Mouse (Mus musculus) cerebellum, postnatal 14 days (tissue): ENCODE data around the gene Tbx19.

Experiments
- DNase-seq, 2 experiments: peaks; one replicate each; pipeline ENCODE4 v3.0.0; 2021; ENCODE audit warnings: mixed read lengths in 2 of 2

The Tbx19 gene

DNA sequence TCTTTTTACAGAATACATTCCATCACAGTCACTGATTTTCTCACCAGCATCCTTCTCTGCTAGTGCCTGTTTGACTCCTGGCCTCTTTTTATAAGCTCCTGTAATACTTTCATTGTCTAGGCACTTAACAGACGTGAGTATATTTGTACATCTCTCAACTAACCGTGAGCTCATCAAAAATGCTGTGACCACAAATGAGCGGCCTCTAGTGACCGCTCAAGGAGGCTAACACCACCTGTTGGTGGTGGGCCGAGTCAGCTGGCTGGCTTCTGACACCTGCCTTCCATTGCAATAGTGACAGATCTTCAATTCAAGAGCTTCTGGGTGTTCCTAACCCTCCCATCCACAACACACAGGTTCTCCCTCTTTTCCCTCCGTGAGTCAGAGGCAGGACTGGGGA lies 22.8 kb upstream of the Tbx19 start:
- no peak for DNase-seq

DNA sequence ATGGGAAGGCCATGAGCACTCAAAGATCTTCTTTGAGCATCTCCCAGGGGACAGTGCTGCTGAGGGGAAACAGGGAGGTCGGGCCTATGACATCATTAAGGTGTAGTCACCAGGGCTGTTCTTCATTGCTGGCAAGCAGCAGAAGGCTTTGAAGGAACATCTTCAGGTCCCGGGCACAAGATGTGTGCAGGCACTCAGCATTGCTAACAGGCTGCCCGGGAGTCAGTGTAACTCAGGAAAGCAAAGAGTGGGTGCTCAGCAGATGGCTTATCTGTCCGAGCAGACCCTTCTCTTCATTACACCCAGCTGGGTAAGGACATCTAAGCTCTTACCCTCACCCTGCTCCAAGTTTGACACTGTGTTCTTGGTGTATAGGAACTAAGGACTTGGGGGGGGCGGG lies 18.7 kb upstream of the Tbx19 start:
- no peak for DNase-seq

DNA sequence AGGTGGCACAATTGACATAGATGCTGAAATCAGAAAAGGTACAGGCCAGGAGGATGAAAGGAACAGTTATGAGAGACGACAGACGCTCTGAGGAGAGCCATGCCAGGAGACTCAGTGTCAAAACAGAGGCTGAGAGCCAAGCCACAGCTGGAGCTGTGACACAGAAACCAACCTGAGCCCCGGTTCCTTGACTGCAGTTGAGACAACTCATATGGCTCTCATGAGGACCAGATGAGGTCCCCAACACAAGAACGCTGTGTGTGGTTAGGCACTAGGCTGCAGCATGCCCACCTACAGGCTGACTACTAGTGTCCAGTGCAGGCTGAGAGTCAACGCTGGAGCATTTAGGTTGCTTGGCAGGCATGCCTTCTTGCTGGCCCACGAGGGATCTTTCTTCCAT lies 17.5 kb upstream of the Tbx19 start:
- DNase-seq = peak in 1 of 2 experiments; percentile 24

DNA sequence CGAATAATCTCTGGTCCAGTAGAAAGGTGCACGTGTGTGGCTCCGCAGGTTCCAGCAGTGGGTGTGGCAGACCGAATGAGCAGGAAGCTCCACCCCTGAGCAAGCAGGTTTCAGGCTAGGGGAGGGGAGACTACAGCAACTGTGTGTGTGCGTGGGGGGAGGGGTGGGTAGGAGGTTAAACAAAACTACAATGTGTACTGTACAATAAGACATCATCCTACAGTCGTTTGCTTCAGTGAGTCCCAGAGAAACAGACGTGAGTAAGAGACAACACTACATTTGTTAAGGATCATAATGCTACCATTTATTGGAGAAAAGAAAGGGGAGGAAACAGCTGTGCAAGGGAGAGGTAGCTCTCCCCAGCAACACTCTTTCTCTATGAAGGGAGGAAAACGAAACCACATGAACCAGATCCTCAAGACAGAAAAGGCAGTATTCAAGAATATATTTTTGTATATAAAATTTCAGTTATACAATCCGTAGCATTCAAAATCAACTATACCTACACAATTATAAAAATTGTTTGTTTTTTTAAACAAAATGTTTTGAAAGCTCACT lies 13.6 kb upstream of the Tbx19 start:
- no peak for DNase-seq

DNA sequence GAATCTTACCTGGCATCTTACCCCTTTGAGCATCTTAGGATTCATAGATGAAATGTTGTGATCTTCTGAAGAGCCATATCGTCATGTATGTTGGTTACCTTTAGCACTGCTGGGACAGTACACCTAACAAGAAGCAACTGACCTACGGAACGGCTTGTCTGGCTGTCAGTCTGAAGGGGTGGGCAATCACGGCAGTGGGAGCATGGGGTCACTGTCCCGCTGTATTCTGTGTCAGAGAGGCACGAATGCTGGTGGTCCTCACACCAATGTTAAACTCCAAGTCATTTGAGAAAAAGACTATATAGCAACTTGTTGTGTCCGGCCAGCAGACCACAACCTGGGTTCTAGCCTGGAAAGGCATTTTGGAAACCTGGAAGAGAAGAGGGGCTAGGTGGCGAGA lies 10.7 kb upstream of the Tbx19 start:
- DNase-seq = no peak

DNA sequence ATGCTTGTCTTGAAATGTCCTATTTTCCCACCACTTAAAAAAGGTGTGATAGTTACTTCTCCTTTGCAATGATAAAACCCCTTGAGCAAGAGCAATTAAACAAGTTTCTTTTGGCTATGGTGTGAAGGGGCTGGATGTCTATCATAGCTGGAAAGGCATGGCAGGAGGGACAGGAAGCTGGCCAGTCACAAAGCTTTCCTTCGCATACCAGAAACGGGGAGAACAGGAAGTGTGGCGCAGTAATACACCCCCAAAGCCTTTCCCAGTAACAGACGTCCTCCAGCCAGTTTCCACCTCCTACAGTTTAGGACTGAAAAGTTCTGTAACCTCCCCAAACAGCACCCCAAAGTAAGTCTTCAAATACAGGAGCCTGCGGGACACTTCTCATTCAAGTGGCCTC lies 9.6 kb upstream of the Tbx19 start:
- no peak for DNase-seq

DNA sequence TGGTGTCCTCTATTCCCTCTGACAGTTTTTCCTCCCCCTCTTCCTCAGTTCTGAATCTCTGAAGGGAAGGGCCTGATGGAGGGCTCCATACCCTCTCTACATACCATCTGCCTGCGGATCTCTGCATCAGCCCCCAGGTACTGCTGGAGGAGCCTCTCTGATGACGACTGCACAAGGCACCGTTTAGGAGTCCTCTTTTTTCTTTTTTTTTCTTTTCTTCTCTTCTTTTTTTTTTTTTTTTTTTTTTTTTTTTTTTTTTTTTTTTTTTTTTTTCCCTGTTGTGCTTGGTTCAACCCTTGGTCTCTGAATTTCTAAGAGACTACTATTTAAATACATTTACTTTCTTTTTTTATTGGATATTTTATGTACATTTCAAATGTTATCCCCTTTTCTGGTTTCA lies 8.9 kb upstream of the Tbx19 start:
- no peak for DNase-seq

DNA sequence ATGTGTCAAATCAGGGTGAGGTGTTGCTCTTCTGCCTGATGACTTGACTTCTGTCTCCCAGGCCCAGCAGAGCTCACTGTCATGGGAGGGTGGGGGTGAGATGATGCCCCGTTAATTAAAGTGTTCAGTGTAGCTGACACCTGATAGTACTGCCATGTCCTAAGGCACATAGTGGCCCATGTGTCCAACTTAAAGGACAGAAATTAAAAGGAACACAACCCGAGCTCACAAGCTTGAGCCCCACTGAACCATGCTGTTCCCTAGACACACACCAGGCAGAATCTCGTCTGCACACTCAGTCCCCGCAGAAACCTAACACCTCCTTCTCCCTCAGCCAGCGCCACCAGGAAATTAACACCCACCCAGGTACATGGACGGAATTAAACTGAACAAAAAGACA lies 4.3 kb upstream of the Tbx19 start:
- DNase-seq = no peak

DNA sequence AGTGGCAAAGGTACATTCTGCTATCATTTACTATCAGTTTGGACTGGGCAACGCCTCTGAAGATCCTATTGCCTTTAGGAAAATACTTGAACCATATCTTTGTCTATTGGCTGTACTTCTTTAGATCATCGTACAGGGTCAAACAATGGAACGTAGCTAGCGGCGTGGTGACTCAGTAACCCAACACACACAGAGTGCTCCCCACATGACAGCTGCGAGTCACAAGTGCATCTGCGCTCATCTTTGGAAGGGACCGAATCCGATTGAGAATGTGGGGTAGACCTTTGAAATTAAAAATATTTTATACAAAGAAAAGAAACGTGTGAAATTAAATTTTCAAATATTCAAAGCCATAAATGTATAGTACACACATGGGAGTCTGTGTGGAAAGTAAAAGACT lies 1.7 kb downstream of the Tbx19 start:
- DNase-seq = no peak

DNA sequence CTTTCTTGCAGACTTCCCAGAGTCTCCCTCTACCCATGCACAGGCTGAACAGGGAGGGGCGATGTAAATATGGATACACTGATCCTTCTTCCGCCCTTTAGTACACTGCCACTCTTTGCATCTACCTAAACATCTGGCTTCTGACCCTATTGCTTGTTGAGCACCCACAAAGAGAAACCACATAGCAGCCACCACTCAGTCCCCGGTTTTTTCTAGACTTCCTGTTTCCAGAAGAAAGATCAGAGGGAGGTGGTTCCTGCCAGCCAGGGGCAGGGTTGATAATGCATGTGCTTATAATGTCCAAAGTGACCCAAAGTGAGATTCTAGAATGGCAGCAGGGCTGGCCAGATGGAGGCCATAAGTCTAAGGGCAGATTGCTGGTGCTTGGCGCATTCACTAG lies 6.4 kb downstream of the Tbx19 start:
- no peak for DNase-seq

DNA sequence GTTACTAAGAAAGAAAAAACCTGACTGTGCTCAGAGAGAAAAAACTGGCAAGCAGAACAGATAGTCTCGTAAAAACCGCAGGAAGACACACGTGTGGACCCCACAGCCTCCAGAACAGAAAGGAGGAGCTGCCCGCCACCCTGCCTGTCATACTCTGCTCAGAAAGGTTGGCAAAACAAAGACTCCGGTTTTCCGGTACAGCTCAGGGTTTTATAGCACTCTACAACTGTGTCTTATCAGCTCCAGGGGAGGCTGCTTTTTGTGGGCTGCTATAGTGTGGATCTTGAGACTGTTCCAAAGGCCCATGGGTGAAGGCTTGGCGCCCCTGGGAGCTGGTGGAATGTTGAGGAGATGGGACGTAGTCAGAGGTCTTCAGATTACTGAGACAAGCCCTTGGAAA lies 9.4 kb downstream of the Tbx19 start:
- no peak for DNase-seq

DNA sequence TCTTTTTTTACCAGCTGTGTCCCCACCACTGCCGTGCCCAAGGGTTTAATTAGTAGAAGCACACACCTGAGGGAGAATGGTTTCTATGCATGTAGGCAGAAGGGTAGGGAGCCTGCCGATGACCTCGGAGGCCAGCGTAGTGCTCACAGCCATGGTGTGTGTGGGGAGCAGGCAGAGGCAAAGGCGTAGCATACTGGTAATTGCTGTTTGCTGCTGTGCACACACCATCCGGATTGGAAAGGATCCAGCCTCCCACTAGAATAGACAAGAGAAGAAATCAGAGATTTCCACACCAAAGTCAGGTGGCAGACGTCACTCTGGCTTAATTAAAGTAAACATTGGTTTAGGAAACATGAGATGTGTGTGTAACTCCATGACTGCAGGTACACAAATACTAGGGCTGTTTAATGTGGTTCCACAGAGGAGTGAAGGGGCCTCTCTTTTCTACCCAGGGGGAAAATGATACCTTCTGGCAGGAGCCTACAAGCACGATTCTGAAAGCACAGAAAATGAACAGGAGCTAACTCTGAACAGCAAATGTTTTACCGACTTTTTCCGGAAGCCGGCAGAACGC lies 18.1 kb downstream of the Tbx19 start:
- DNase-seq = no peak

DNA sequence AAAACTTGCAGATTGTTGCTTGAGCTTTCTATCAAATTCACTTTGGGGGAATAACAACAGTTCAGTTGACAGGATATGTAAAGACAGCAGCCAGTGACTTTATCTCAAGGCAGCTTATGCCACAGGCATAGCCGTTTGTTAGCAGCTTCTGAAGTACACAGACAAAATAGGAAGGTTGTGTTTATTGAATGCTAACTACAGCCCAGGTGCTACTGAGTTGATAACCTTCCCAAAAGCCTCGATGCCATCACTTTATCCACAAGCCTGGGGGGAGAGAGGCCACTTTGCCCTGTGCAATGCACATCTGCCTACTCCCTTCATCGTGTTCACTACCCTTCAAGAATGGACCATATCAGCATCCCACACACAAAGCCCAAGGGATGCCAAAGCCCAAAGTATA lies 20.3 kb downstream of the Tbx19 start:
- DNase-seq = no peak

DNA sequence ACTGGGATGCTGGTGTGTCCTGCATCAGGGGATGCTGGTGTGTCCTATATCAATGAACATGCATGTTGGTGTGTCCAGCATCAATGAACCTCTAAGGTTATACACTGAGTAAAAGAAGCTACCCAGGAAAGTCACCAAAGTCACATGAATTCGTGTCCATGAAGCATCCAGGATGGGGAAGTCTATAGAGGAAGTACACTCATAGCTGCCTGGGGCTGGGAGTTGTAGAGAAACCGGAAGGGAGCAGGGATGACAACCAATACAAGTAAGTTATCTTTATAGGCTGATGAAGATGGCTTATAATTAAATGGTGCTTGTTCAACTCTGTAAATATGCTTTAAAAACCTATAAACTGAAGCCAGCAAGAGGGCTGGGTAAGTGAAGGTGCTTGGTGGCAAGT lies 26.7 kb downstream of the Tbx19 start:
- no peak for DNase-seq

DNA sequence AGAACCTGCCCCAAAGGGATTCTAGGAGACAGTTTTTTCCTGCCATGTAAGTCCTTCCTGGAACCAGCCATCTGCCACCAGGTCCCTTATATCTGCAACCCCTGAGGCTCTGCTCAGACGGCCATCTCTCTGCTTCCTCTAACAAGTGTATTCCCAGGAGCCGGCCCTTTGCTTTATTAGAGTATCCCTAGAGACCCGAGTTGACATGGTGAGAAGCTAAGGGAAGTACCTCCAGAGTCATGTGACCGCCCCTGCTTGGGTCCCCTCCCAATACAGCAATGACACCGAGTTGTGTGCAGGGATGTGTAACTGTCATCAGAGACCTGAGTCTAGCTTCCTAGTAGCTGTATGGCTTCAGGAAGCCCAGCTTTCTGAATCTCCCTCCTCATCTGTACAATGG lies 27.3 kb downstream of the Tbx19 start:
- no peak for DNase-seq

DNA sequence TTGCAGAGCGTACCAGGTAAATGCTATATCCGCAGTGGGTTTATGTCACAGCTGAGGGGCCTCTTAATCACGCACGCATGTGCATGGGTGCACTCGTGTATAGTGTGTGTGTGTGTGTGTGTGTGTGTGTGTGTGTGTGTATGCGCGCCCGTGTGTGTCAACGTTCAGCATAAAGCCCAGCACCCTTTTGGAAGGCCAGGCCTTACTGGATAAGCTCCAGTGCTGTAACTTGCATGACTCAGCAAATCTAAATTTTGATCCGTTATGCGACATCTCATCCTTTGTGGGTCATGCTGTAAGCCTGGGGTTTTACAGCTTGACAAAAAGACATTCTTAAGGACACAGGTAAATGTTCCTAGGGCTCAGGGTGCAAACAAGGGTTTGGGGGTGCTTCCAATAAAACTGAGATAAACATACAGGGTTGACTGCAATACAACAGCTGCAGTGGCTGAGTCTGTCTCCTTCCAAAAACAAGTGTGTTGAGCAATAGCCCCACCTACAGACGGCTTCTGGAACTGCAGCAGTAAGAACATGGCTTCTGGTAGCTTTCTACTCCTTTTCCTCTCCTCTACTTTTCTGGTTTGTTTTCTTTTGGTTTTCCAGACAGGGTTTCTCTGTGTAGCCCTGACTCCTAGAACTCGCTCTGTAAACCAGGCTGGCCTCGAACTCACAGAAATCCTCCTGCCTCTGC lies 28.2 kb downstream of the Tbx19 start:
- peak; percentile 77 to 84 for DNase-seq

DNA sequence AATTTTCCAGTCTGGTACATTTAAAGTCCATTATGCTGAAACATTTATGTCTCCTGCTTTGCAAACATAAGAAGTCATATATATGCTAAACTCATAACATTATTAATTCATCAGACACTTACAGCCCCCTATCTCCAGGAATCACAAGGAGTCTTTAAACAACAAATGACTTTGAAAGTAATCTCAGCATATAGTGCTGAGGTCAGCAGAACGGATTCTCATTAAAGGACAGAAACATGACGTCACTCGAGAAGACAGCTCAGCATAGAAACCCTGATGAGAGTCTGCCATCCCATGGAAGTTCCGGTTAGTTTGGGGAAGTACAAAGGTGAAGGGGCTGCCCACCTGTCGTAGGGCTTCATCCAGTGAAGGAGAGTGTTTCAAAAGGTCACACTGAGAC lies 31.0 kb downstream of the Tbx19 start:
- DNase-seq = no peak

DNA sequence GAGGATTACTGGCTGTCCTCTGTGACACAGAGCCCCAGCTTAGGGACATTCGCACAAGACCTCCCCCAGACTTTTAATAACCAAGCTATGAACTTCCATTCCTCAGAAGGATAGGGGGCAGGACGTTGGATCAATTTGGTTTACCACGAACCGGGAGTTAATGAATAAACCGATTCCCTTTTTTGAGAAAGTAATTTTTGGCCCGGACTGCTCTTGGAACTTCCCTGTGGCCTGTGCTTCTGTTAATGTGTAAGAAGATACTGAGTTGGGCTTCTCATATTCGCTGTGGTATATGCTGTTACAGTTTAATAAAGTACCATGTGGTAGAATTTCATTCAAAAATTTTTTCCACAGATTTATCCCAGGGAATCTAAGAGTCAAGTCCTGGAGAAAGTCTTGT lies 39.5 kb downstream of the Tbx19 start:
- no peak for DNase-seq

DNA sequence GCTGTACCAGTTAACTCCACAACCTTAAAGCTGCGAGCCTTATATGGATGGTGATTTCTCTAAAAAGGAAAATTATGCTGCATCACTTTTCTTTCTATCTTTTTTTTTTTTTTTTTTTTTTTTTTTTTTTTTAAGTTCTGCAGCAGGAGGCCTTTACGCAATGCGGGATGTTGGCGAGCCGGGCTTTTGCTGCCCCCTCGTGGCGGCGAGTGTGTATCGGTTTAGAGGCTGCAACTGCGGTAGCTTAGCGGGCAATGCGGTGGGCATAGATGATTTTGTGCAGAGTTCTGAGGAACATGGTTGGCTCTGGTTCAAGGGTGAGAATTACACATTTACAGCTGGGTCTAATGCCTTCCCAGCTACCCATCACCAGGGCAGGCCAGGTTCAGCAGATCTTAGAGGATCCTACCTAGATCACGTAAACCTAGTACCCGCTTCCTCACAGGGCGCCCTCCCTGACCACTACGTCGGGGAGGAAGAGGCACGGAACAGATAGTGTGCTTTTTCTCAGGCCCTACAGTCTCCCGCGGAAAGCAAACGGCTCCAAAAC lies 40.1 kb downstream of the Tbx19 start:
- peak; percentile 94 for DNase-seq

DNA sequence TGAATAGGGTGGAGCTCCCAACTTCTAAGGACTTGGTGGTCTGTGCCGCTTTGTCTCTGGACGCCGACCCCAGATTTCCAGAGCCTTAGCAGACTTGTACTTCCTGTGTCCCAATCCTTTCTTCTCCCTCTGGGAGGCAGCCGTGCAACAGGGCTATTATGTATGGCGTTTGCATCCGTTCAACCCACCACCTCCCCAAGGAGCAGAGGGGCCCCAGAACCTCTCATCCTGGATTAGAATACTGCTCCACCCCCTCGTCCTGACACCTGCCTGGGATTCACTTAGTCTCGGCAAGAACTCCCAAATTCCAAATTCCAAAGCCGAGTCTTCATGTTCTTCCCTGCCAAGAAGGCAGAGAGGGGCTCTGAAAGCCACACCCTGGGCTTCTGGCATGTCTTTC lies 40.8 kb downstream of the Tbx19 start:
- peak in 1 of 2 experiments; percentile 17 for DNase-seq

DNA sequence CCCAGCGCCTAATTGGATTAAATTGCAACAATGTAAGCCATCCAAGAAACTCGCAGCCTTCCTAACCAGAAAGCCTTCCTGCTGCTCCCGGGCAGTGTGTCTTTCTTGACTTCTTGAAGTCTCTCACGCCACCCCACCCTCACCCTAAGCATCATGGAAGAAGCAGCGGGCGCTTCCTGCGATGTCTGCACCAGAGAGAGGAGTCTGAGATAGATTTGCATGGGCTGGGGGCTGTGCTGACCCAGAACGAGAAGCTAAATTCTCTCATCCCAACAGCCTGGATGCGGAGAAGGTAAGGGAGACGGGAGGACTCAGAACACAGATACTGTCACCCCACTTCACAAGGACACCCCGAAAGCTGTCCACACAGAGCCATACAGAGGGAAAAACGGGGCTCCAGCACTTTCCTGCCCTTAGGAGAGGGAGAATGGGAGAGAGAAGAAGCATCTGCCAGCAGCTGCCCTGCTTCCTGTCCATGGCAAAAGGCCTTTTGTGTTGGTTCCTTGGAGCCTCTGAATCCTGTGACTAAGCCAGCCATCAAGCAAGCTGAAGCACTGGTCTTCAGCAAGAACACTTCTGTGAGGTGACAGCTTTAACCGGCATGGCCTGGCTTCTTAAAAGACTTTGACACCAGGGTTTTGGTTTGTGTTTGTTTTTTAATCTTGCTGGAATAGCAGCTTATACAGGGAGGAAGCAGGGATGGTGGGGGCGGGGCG lies 41.4 kb downstream of the Tbx19 start:
- no peak for DNase-seq

DNA sequence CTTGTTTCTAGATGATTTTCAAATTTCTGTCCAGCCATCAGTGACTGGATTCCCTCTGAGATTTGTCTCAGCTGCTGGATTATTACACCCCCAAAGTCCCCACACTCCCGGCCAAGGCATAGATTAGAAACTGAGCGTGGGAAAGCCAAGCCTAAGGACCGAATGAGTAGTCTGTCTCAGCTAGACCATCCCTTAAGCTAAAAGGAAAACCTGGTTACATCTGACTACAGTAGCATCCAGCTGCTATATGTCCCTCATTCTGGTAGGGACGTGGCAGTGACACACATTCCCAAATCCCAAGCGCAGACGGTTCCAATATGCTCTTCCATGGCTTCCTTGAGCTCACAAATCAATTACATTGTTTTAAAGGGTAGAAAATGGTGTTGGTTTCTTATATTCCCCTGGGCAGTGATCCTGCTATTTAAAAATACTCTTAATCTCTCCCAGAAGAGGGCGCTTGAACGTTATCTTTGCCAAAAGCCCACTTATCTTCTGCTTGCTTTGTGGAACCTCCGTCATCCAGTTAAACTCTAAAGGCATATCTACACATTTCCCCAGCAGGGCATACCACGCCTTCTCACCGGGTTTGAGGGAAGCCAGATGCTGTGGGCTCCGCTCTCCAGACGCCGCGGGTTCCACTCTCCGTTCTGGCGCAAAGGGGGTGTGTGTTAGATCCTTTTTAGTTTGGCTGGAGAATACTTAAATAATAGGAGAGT lies 46.0 kb downstream of the Tbx19 start:
- peak in 1 of 2 experiments; percentile 15 for DNase-seq

DNA sequence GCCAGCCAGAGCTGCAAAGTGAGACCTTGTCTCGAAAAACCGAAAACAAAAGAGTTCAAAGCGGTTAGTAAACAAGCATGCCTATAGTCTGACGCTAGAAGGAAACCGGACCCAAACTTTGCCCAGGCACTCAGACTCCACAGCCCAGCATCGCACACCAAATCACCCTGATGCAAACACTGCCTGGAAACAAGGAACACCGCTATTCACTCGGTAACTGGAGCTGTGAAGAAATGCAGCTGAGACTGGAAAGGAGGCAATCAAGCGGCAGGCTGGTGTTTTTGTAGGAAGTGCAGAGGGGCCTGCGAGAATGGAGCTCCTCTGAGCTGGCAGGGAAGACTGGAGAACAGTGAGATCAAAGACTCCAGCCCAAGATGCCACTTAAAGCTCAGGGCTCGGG lies 46.9 kb downstream of the Tbx19 start:
- no peak for DNase-seq
